Mouse (Mus musculus): ENCODE results near the gene Wwox. TPM values are rescaled to one million over a fixed set of nuclear protein-coding genes. Genes with fewer than 3 reads are reported as not detected.

The Wwox gene
- polyA plus RNA-seq, 1 experiment from 2014 or later: 10.4 TPM

- H3K4me2 ChIP-seq: no peak overlapping the region
- no peak overlapping the region for H3K4me3 ChIP-seq
- H3K9ac ChIP-seq: no peak overlapping the region
- H3K4me1 ChIP-seq (replicated peaks): peaks cover 9% of the 10 kb centered on the region
- WGBS: 74% methylated on average over 6 of the region's 6 CpGs
- no peaks in the 10 kb centered on the region for H3K36me3 ChIP-seq
- no peak overlapping the region for H3K27ac ChIP-seq (ENCODE audit: poor library complexity, severe bottlenecking)
- no peaks in the 10 kb centered on the region for H3K9me3 ChIP-seq (replicated peaks)
- no peak for ATAC-seq (ENCODE audit: insufficient number of reproducible peaks, low FRiP score)
- no peaks in the 10 kb centered on the region for H3K27me3 ChIP-seq (replicated peaks)
Observed at GRCm38 (mm10) chr8:115185431-115185964, 746.0 kb downstream of the Wwox start.

DNA sequence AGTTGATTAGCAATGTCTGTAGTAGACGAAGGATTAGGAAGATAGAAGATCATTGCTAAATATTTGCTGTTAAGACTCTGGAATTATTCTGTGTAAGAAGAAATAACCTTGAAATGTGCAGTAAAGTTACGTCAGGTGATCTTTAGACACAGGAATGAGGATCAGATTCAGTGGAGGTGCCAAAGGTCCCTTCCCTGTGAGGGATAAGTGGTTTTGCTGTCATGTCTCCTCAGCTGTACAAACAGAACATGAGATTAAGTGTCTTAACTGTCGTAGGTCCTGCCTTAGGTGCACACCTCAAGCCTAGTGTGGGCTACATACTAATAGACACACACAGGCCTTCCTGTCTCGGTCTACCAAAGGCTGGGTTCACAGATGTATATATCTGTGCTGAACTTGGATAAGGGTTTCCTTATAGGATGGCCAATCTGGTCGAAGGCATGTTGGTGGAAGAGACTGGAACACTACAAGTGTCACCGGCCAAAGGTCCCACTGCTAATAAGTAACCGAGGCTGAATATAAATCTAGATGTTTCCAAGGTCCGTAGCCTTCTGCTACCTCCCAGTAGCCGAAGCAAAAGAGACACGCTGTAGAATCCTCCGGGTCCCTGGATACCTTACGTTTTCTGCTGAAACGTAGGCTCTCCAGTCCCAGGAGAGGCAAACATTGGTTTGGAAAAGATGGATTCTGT, 746.8 kb downstream of the Wwox start:
- peaks cover 9% of the 10 kb centered on the region for H3K4me1 ChIP-seq (replicated peaks)
- 81% methylated on average over 13 of the region's 13 CpGs for WGBS
- H3K4me2 ChIP-seq: no peak overlapping the region
- H3K27ac ChIP-seq (ENCODE audit: poor library complexity, severe bottlenecking): no peak overlapping the region
- no peak overlapping the region for H3K9ac ChIP-seq
- H3K36me3 ChIP-seq: no peaks in the 10 kb centered on the region
- no peaks in the 10 kb centered on the region for H3K27me3 ChIP-seq (replicated peaks)
- H3K4me3 ChIP-seq: no peak overlapping the region
- ATAC-seq (ENCODE audit: insufficient number of reproducible peaks, low FRiP score): no peak
- H3K9me3 ChIP-seq (replicated peaks): no peaks in the 10 kb centered on the region

DNA sequence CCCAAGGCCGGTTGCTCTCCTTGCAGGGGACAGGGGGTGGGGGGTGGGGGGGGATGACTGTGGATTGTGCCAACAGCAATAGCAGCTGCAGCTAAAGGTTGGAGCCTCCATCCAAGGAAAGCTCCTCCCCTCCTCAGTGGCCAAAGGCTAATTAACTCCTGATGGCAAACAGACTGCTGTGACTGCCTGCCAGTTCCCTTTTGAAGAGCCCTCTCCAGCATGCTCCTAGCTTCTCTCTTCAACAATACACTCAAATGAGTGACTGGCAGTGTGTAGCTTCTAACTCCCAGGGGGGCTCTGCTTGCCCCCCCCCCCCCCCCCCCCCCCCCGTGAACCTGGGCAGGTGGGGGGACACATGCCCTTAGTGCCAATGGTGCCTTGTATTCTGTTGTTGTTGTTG, 747.4 kb downstream of the Wwox start:
- ATAC-seq (ENCODE audit: insufficient number of reproducible peaks, low FRiP score): no peak
- H3K36me3 ChIP-seq: no peaks in the 10 kb centered on the region
- no peak overlapping the region for H3K4me3 ChIP-seq
- H3K9ac ChIP-seq: no peak overlapping the region
- 26% methylated on average over 1 of the region's 2 CpGs for WGBS
- peaks cover 9% of the 10 kb centered on the region for H3K4me1 ChIP-seq (replicated peaks)
- no peak overlapping the region for H3K4me2 ChIP-seq
- H3K27ac ChIP-seq (ENCODE audit: poor library complexity, severe bottlenecking): no peak overlapping the region
- H3K9me3 ChIP-seq (replicated peaks): no peaks in the 10 kb centered on the region
- H3K27me3 ChIP-seq (replicated peaks): no peaks in the 10 kb centered on the region

- no peaks in the 10 kb centered on the region for H3K36me3 ChIP-seq
- H3K9ac ChIP-seq: no peak overlapping the region
- 74% methylated on average over 4 of the region's 4 CpGs for WGBS
- H3K27me3 ChIP-seq (replicated peaks): no peaks in the 10 kb centered on the region
- H3K27ac ChIP-seq (ENCODE audit: poor library complexity, severe bottlenecking): no peak overlapping the region
- H3K9me3 ChIP-seq (replicated peaks): no peaks in the 10 kb centered on the region
- peaks cover 9% of the 10 kb centered on the region for H3K4me1 ChIP-seq (replicated peaks)
- H3K4me3 ChIP-seq: no peak overlapping the region
- ATAC-seq (ENCODE audit: insufficient number of reproducible peaks, low FRiP score): no peak
- no peak overlapping the region for H3K4me2 ChIP-seq
Observed at GRCm38 (mm10) chr8:115188446-115188845, 749.0 kb downstream of the Wwox start.

GRCm38 (mm10) chr8:115189836-115190235, 750.4 kb downstream of the Wwox start:
- no peaks in the 10 kb centered on the region for H3K27me3 ChIP-seq (replicated peaks)
- no peaks in the 10 kb centered on the region for H3K36me3 ChIP-seq
- no peak overlapping the region for H3K27ac ChIP-seq (ENCODE audit: poor library complexity, severe bottlenecking)
- H3K4me3 ChIP-seq: no peak overlapping the region
- no peak overlapping the region for H3K9ac ChIP-seq
- peaks cover 9% of the 10 kb centered on the region for H3K4me1 ChIP-seq (replicated peaks)
- no peak for ATAC-seq (ENCODE audit: insufficient number of reproducible peaks, low FRiP score)
- H3K9me3 ChIP-seq (replicated peaks): no peaks in the 10 kb centered on the region
- 77% methylated on average over 11 of the region's 11 CpGs for WGBS
- H3K4me2 ChIP-seq: no peak overlapping the region

GRCm38 (mm10) chr8:115193767-115194166, 754.3 kb downstream of the Wwox start:
- no peaks in the 10 kb centered on the region for H3K36me3 ChIP-seq
- 0 out of 2 replicates have a peak, but pooled peaks cover 3% of the 10 kb centered on the region for H3K9me3 ChIP-seq (replicated peaks)
- no peak overlapping the region for H3K4me3 ChIP-seq
- no peak overlapping the region for H3K27ac ChIP-seq (ENCODE audit: poor library complexity, severe bottlenecking)
- H3K4me2 ChIP-seq: no peak overlapping the region
- ATAC-seq (ENCODE audit: insufficient number of reproducible peaks, low FRiP score): no peak
- 85% methylated on average over 2 of the region's 2 CpGs for WGBS
- H3K4me1 ChIP-seq (replicated peaks): no peaks in the 10 kb centered on the region
- peaks cover 10% of the 10 kb centered on the region for H3K27me3 ChIP-seq (replicated peaks)
- no peak overlapping the region for H3K9ac ChIP-seq

- Histone ChIP-seq H3K9ac (no peak overlapping the region), H3K27ac (ENCODE audit: poor library complexity, severe bottlenecking) (no peak overlapping the region), H3K4me2 (no peak overlapping the region), H3K27me3 (replicated peaks) (peaks cover 21% of the 10 kb centered on the region), H3K4me3 (no peak overlapping the region), H3K36me3 (no peaks in the 10 kb centered on the region), H3K9me3 (replicated peaks) (0 out of 2 replicates have a peak, but pooled peaks cover 3% of the 10 kb centered on the region), H3K4me1 (replicated peaks) (0 out of 2 replicates have a peak, but pooled peaks cover 4% of the 10 kb centered on the region)
- 86% methylated on average over 10 of the region's 10 CpGs for WGBS
- ATAC-seq (ENCODE audit: insufficient number of reproducible peaks, low FRiP score): no peak
Observed at GRCm38 (mm10) chr8:115195334-115195733, 755.9 kb downstream of the Wwox start.

DNA sequence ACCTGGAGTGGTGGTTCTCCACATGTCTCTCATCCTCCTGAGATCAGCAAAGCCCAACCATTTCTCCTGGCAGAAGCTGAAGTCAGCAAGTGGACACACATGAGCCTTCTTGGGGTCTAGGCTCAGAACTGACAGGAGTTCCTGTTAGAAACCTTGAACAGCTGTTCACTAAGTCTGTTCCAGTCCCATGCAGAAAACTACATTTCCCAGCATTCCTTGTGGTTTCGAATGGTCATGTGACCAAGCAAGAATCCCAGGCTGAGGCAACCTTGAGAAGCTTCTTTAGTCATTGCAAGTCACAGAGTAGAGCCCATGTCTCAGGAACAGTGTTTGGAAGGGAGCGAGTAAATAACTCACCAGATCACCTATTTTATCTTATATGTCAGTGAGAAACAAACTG, 757.4 kb downstream of the Wwox start:
- H3K4me1 ChIP-seq (replicated peaks): 0 out of 2 replicates have a peak, but pooled peaks cover 4% of the 10 kb centered on the region
- H3K4me3 ChIP-seq: no peak overlapping the region
- H3K36me3 ChIP-seq: no peaks in the 10 kb centered on the region
- H3K9me3 ChIP-seq (replicated peaks): 0 out of 2 replicates have a peak, but pooled peaks cover 3% of the 10 kb centered on the region
- H3K27me3 ChIP-seq (replicated peaks): peaks cover 35% of the 10 kb centered on the region
- 64% methylated on average over 2 of the region's 2 CpGs for WGBS
- no peak overlapping the region for H3K9ac ChIP-seq
- H3K27ac ChIP-seq (ENCODE audit: poor library complexity, severe bottlenecking): no peak overlapping the region
- H3K4me2 ChIP-seq: no peak overlapping the region
- no peak for ATAC-seq (ENCODE audit: insufficient number of reproducible peaks, low FRiP score)

GRCm38 (mm10) chr8:115199204-115199603, 759.7 kb downstream of the Wwox start:
- Histone ChIP-seq H3K27ac (ENCODE audit: poor library complexity, severe bottlenecking) (no peak overlapping the region), H3K4me2 (no peak overlapping the region), H3K36me3 (no peaks in the 10 kb centered on the region), H3K4me1 (replicated peaks) (0 out of 2 replicates have a peak, but pooled peaks cover 4% of the 10 kb centered on the region), H3K9ac (no peak overlapping the region), H3K27me3 (replicated peaks) (peaks cover 38% of the 10 kb centered on the region), H3K4me3 (no peak overlapping the region), H3K9me3 (replicated peaks) (0 out of 2 replicates have a peak, but pooled peaks cover 3% of the 10 kb centered on the region)
- 21% methylated on average over 4 of the region's 4 CpGs for WGBS
- no peak for ATAC-seq (ENCODE audit: insufficient number of reproducible peaks, low FRiP score)

GRCm38 (mm10) chr8:115199616-115200150, 760.2 kb downstream of the Wwox start:
- Histone ChIP-seq H3K27me3 (replicated peaks) (peaks cover 38% of the 10 kb centered on the region), H3K27ac (ENCODE audit: poor library complexity, severe bottlenecking) (no peak overlapping the region), H3K36me3 (no peaks in the 10 kb centered on the region), H3K4me2 (0 out of 2 replicates have a peak overlapping the region, but pooled peaks have one; percentile 10), H3K4me1 (replicated peaks) (0 out of 2 replicates have a peak, but pooled peaks cover 4% of the 10 kb centered on the region), H3K9ac (no peak overlapping the region), H3K4me3 (no peak overlapping the region), H3K9me3 (replicated peaks) (0 out of 2 replicates have a peak, but pooled peaks cover 3% of the 10 kb centered on the region)
- 19% methylated on average over 14 of the region's 14 CpGs for WGBS
- ATAC-seq (ENCODE audit: insufficient number of reproducible peaks, low FRiP score): no peak

DNA sequence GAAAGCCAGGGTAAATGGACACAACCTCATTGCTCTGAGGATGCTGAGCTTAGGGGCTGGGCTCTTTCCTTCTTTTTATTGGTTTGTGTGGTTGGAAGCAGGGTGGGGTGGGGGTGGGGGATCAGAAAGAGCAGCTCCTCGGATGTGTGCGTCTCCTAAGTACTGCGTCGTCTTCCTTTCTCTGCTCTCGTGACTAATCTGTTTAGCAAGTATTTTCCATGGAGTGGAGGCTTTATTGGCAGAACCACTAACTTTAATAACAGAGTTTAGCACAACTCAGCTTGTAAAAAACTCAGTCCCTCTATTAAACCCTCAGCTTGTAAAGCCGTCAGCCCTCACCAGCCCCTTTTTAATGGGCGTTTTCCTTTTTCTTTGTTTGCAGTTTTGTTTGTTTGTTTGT, 762.3 kb downstream of the Wwox start:
- peaks cover 38% of the 10 kb centered on the region for H3K27me3 ChIP-seq (replicated peaks)
- no peaks in the 10 kb centered on the region for H3K9me3 ChIP-seq (replicated peaks)
- H3K27ac ChIP-seq (ENCODE audit: poor library complexity, severe bottlenecking): no peak overlapping the region
- no peak overlapping the region for H3K9ac ChIP-seq
- H3K36me3 ChIP-seq: no peaks in the 10 kb centered on the region
- no peak overlapping the region for H3K4me2 ChIP-seq
- 0 out of 2 replicates have a peak, but pooled peaks cover 4% of the 10 kb centered on the region for H3K4me1 ChIP-seq (replicated peaks)
- 56% methylated on average over 7 of the region's 7 CpGs for WGBS
- H3K4me3 ChIP-seq: no peak overlapping the region
- ATAC-seq (ENCODE audit: insufficient number of reproducible peaks, low FRiP score): no peak
